Mouse (Mus musculus) heart, embryonic 10.5 days (tissue): ENCODE measurements at regions not wholly inside any gene's neighbourhood (a gene's known extent, or its start where the extent isn't known, plus 50 kb on each side); places are given as distances from the start of the nearest gene placed in this dataset.

Experiments used
- DNase-seq: peaks from one replicate; pipeline ENCODE4 v3.0.0-alpha.2; 2017; ENCODE audit warnings: low spot score
- H3K27ac ChIP-seq: fragments of 300-500 bp; sonication (generic); 2 replicates; pipeline ENCODE4 v1.5.1; 2016; ENCODE audit warnings: mild to moderate bottlenecking
- H3K27me3 ChIP-seq: fragments of 300-500 bp; sonication (generic); 2 replicates; pipeline ENCODE4 v1.6.1; 2016; ENCODE audit warnings: mild to moderate bottlenecking; ENCODE audit not compliant: poor library complexity, insufficient read depth, severe bottlenecking
- H3K36me3 ChIP-seq: fragments of 300-500 bp; sonication (generic); 2 replicates; pipeline ENCODE4 v1.6.1; 2016; ENCODE audit warnings: mild to moderate bottlenecking, moderate library complexity
- H3K4me1 ChIP-seq: fragments of 300-500 bp; sonication (generic); 2 replicates; pipeline ENCODE4 v1.6.1; 2016; ENCODE audit warnings: mild to moderate bottlenecking
- H3K4me3 ChIP-seq: fragments of 300-500 bp; sonication (generic); 2 replicates; pipeline ENCODE4 v1.5.1; 2016; ENCODE audit warnings: mild to moderate bottlenecking, moderate library complexity
- H3K9me3 ChIP-seq: fragments of 300-500 bp; sonication (generic); 2 replicates; pipeline ENCODE4 v1.6.1; 2016; ENCODE audit warnings: mild to moderate bottlenecking, moderate library complexity
- WGBS: fragments of 180-500 bp; shearing (Covaris S2); methylation state at CpG from one replicate; pipeline ENCODE4 v1.1.7; 2016; 5-methylcytosine and 5-hydroxymethylcytosine counted together

DNA sequence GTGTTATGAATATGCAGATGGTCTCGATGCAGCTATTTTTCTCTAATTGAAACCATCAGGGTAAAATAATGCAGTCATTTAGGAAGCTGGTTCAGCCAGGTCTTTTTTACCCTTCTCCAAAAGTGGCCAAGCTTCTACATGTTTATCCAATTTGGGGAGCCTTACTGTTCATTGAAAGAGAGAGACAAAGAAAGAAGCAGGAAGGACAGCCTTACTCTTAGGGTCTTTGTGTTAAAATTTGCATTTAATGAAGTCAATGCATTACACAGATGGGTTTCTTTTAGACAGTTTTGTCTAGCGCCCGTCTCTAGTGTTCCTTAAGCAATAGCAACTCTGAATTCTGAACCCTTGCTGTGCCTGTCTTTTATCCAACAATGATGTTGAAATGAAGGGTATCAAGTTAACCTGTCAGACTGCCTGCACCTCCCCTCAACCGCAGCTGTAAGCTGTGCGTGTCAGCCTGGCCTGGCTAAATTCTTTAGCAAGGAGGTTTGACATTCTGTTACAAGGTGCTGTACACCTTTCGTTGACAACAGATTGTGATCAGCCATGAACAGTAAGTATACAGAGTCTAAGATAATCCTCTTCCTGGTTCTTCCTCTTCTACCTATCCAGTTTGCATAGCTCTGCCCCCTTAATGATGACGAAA is 91.3 kb upstream of the Ddit4l start:
- H3K27ac ChIP-seq, result no peak overlapping the region
- no peaks in the 10 kb centered on the region for H3K36me3 ChIP-seq
- no peaks in the 10 kb centered on the region for H3K27me3 ChIP-seq
- no peak overlapping the region for H3K4me3 ChIP-seq
- H3K4me1 ChIP-seq, result no peaks in the 10 kb centered on the region
- no peak for DNase-seq
- H3K9me3 ChIP-seq, result no peaks in the 10 kb centered on the region
- 74% methylated on average over 7 of the region's 7 CpGs for WGBS

GRCm38 (mm10) chr3:137541666-137542065 is 79.7 kb upstream of the Ddit4l start:
- no peak for DNase-seq
- 65% methylated on average over 3 of the region's 3 CpGs for WGBS
- H3K4me1 ChIP-seq, result no peaks in the 10 kb centered on the region

DNA sequence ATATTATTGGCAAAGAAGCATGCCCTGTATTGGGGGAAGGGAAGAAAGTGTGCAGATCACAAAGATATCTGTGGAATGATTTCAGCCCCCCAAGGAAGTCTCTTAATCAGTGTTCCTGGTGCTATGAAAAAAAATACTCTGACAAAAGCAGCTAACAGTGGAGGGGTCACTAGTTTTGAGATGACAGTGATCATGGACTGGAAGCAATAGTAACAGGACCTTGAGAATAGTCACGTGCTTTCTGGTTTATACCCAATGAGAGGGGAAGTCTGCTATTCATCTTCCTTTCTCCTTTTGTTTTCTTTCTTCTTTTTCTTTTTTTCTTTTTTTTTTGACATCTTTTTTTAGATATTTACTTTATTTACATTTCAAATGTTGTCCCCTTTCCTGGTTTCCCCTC is 79.1 kb upstream of the Ddit4l start:
- 0 out of 2 replicates have a peak, but pooled peaks cover under 1% of the 10 kb centered on the region for H3K4me1 ChIP-seq
- 48% methylated on average over 1 of the region's 1 CpGs for WGBS
- no peak for DNase-seq

More at GRCm38 (mm10) chr3:137541666-137542065, 79.7 kb upstream of the Ddit4l start:
- no peak overlapping the region for H3K4me3 ChIP-seq
- no peaks in the 10 kb centered on the region for H3K9me3 ChIP-seq
- H3K36me3 ChIP-seq, result no peaks in the 10 kb centered on the region
- no peak overlapping the region for H3K27ac ChIP-seq
- H3K27me3 ChIP-seq, result 0 out of 2 replicates have a peak, but pooled peaks cover 4% of the 10 kb centered on the region

GRCm38 (mm10) chr3:137547414-137547877 is 74.0 kb upstream of the Ddit4l start:
- peaks cover 5% of the 10 kb centered on the region; the same call in 1 of the 2 replicates for H3K4me1 ChIP-seq
- no peaks in the 10 kb centered on the region for H3K36me3 ChIP-seq
- no peak for DNase-seq
- 0 out of 2 replicates have a peak, but pooled peaks cover 4% of the 10 kb centered on the region for H3K27me3 ChIP-seq
- no peak overlapping the region for H3K27ac ChIP-seq
- peak overlapping the region; percentile 48 for H3K4me3 ChIP-seq
- WGBS, result 5% methylated on average over 12 of the region's 12 CpGs
- H3K9me3 ChIP-seq, result no peaks in the 10 kb centered on the region

More for the DNA sequence above, 79.1 kb upstream of the Ddit4l start:
- Histone ChIP-seq H3K36me3 (no peaks in the 10 kb centered on the region), H3K27me3 (0 out of 2 replicates have a peak, but pooled peaks cover 4% of the 10 kb centered on the region), H3K9me3 (no peaks in the 10 kb centered on the region), H3K4me3 (no peak overlapping the region), H3K27ac (no peak overlapping the region)

- Histone ChIP-seq H3K4me3 (peak overlapping the region; percentile 48), H3K27me3 (0 out of 2 replicates have a peak, but pooled peaks cover 4% of the 10 kb centered on the region), H3K4me1 (peaks cover 5% of the 10 kb centered on the region; the same call in 1 of the 2 replicates), H3K36me3 (no peaks in the 10 kb centered on the region), H3K27ac (no peak overlapping the region), H3K9me3 (no peaks in the 10 kb centered on the region)
- 4% methylated on average over 6 of the region's 6 CpGs for WGBS
- no peak for DNase-seq
Observed at GRCm38 (mm10) chr3:137547938-137548337, 73.5 kb upstream of the Ddit4l start.

- H3K4me1 ChIP-seq, result peaks cover 5% of the 10 kb centered on the region; the same call in 1 of the 2 replicates
- H3K4me3 ChIP-seq, result no peak overlapping the region
- WGBS, result 91% methylated on average over 4 of the region's 4 CpGs
- 0 out of 2 replicates have a peak, but pooled peaks cover 4% of the 10 kb centered on the region for H3K27me3 ChIP-seq
- no peak overlapping the region for H3K27ac ChIP-seq
- H3K9me3 ChIP-seq, result no peaks in the 10 kb centered on the region
- no peaks in the 10 kb centered on the region for H3K36me3 ChIP-seq
- no peak for DNase-seq
Observed at GRCm38 (mm10) chr3:137550708-137551107, 70.7 kb upstream of the Ddit4l start.

GRCm38 (mm10) chr3:137552472-137553336 is 68.7 kb upstream of the Ddit4l start:
- no peaks in the 10 kb centered on the region for H3K9me3 ChIP-seq

GRCm38 (mm10) chr3:137560851-137561449 is 60.5 kb upstream of the Ddit4l start:
- 83% methylated on average over 6 of the region's 6 CpGs for WGBS
- Histone ChIP-seq H3K4me3 (no peak overlapping the region), H3K27me3 (no peaks in the 10 kb centered on the region), H3K36me3 (no peaks in the 10 kb centered on the region), H3K4me1 (no peaks in the 10 kb centered on the region), H3K9me3 (no peaks in the 10 kb centered on the region), H3K27ac (no peak overlapping the region)
- DNase-seq, result no peak

More at GRCm38 (mm10) chr3:137552472-137553336, 68.7 kb upstream of the Ddit4l start:
- Histone ChIP-seq H3K4me3 (no peak overlapping the region), H3K27ac (no peak overlapping the region), H3K36me3 (no peaks in the 10 kb centered on the region), H3K4me1 (peaks cover under 1% of the 10 kb centered on the region; the same call in 1 of the 2 replicates), H3K27me3 (no peaks in the 10 kb centered on the region)
- WGBS, result 82% methylated on average over 12 of the region's 12 CpGs
- DNase-seq, result no peak

GRCm38 (mm10) chr3:137561986-137562385 is 59.4 kb upstream of the Ddit4l start:
- DNase-seq, result no peak
- H3K27me3 ChIP-seq, result no peaks in the 10 kb centered on the region
- H3K27ac ChIP-seq, result no peak overlapping the region
- no peaks in the 10 kb centered on the region for H3K4me1 ChIP-seq
- WGBS, result 67% methylated on average over 2 of the region's 2 CpGs
- no peak overlapping the region for H3K4me3 ChIP-seq
- no peaks in the 10 kb centered on the region for H3K36me3 ChIP-seq
- no peaks in the 10 kb centered on the region for H3K9me3 ChIP-seq

- H3K27me3 ChIP-seq, result no peaks in the 10 kb centered on the region
- 75% methylated on average over 6 of the region's 6 CpGs for WGBS
- no peak overlapping the region for H3K27ac ChIP-seq
- H3K4me1 ChIP-seq, result no peaks in the 10 kb centered on the region
- H3K36me3 ChIP-seq, result no peaks in the 10 kb centered on the region
- H3K9me3 ChIP-seq, result no peaks in the 10 kb centered on the region
- H3K4me3 ChIP-seq, result no peak overlapping the region
- DNase-seq, result no peak
Observed at GRCm38 (mm10) chr3:137563541-137564080, 57.8 kb upstream of the Ddit4l start.

GRCm38 (mm10) chr3:137564282-137564681 is 57.1 kb upstream of the Ddit4l start:
- Histone ChIP-seq H3K36me3 (no peaks in the 10 kb centered on the region), H3K4me3 (no peak overlapping the region), H3K27ac (no peak overlapping the region), H3K4me1 (no peaks in the 10 kb centered on the region), H3K27me3 (no peaks in the 10 kb centered on the region), H3K9me3 (no peaks in the 10 kb centered on the region)
- WGBS, result 64% methylated on average over 5 of the region's 5 CpGs
- no peak for DNase-seq

DNA sequence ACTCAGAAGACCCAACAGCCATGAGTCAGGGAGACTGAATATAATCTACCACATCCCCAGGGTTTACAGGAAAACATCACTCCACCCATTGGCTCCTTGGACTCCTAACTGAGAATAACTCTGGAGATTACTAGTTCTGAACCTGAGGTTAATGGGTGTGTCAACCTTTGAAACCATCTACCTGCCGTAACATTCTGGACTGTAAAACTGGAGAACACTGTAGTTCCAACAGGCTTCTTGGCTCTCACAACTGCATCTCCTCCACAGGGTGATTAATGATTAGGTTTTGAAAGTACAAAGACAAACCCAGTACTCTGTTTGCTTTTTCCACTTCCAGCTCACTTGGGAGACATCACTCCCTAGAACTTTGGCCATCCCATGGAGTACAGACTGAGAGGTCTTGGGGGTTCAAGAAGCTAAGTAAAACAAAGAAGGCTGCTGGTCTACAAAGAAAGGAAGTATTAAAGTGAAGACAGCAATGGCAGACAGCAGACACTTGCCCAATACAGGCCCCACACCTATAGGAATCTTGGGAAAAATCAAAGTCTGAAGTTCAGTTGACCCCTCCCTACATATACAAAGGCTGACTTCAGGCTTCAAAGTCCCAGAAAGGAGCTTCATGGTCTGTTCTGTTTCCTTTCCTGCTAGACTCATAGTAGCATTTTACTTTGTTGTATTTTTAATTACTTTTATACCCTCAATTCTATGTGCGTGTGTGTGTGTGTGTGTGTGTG is 52.7 kb upstream of the Ddit4l start:
- H3K36me3 ChIP-seq, result no peaks in the 10 kb centered on the region
- no peak for DNase-seq
- H3K27me3 ChIP-seq, result no peaks in the 10 kb centered on the region
- no peaks in the 10 kb centered on the region for H3K4me1 ChIP-seq
- no peak overlapping the region for H3K4me3 ChIP-seq
- WGBS, result 94% methylated on average over 2 of the region's 2 CpGs
- H3K27ac ChIP-seq, result no peak overlapping the region
- no peaks in the 10 kb centered on the region for H3K9me3 ChIP-seq
